Mouse (Mus musculus) heart, postnatal 0 days (tissue): ENCODE results near the gene Gm17509.

Source experiments
- CTCF ChIP-seq: IDR thresholded peaks from 2 replicates; pipeline ENCODE4 v1.5.1; 2016; ENCODE audit warnings: antibody characterized with exemption, control low read depth, low read depth
- EP300 ChIP-seq: IDR thresholded peaks from 2 replicates; pipeline ENCODE4 v1.6.1; 2016; ENCODE audit warnings: antibody characterized with exemption, low read depth

DNA sequence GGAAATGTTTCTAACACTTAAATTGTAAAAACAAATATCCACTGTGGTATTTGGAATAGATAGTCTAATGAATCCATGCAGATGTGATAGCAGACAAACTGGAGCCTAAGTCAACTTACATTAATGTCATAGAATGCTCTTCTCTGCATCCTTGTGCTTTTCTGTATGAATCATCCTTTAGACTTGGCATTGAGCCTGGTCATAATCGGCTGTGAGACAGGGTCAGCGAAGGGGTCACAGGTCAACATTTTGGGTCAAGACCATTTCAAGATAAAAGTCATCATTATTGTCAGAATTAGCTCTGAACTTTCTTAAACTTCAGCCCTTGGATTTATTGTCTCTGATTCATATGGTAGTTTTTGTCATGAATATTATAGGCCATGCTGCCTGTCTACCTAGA is 45.3 kb upstream of the Gm17509 start:
- TF ChIP-seq CTCF (no peak), EP300 (no peak)
